Mouse (Mus musculus) hindbrain, embryonic 11.5 days (tissue): ENCODE measurements around the gene Grtp1. TPM values are rescaled to one million over a fixed set of nuclear protein-coding genes. Genes with fewer than 3 reads are reported as not detected.

Experiments used
- ATAC-seq: fragments of 200-750 bp; cut with Nextera tagmentation; 2 replicates; pipeline ENCODE4 v1.8.0; 2017; ENCODE audit warnings: mild to moderate bottlenecking, moderate TSS enrichment, moderate library complexity; ENCODE audit not compliant: low FRiP score
- DNase-seq: peaks from one replicate; pipeline ENCODE4 v3.0.0-alpha.2; 2015; ENCODE audit warnings: low spot score
- H3K27ac ChIP-seq: fragments of 300-500 bp; sonication (generic); 2 replicates; pipeline ENCODE4 v1.5.1; 2014; ENCODE audit warnings: mild to moderate bottlenecking, low read depth, low read length
- H3K27me3 ChIP-seq: fragments of 300-500 bp; sonication (generic); 2 replicates; pipeline ENCODE4 v1.6.1; 2014; ENCODE audit warnings: mild to moderate bottlenecking, low read length, moderate library complexity, mixed read lengths; ENCODE audit not compliant: control insufficient read depth, insufficient read depth
- H3K36me3 ChIP-seq: fragments of 300-500 bp; sonication (generic); 2 replicates; pipeline ENCODE4 v1.6.1; 2014; ENCODE audit warnings: mild to moderate bottlenecking, low read length, moderate library complexity, mixed read lengths; ENCODE audit not compliant: control insufficient read depth, insufficient read depth
- H3K4me1 ChIP-seq: fragments of 300-500 bp; sonication (generic); replicated peaks from 2 replicates; pipeline ENCODE4 v1.6.1; 2014; ENCODE audit warnings: low read length, mixed read lengths; ENCODE audit not compliant: control insufficient read depth, insufficient read depth
- H3K4me2 ChIP-seq: fragments of 300-500 bp; sonication (generic); replicated peaks from 2 replicates; pipeline ENCODE4 v1.6.1; 2014; ENCODE audit warnings: mild to moderate bottlenecking, low read depth, low read length
- H3K4me3 ChIP-seq: fragments of 300-500 bp; sonication (generic); 2 replicates; pipeline ENCODE4 v1.5.1; 2014; ENCODE audit warnings: low read depth, low read length
- H3K9ac ChIP-seq: fragments of 300-500 bp; sonication (generic); 2 replicates; pipeline ENCODE4 v1.6.1; 2014; ENCODE audit warnings: low read depth, low read length
- H3K9me3 ChIP-seq: fragments of 300-500 bp; sonication (generic); 2 replicates; pipeline ENCODE4 v1.6.1; 2016; ENCODE audit warnings: low read length; ENCODE audit not compliant: control insufficient read depth
- WGBS: fragments of 180-500 bp; shearing (Covaris S2); extraction: QIAGEN DNeasy Blood & Tissue Kit; methylation state at CpG from one replicate; pipeline ENCODE4 v1.1.7; 2014; 5-methylcytosine and 5-hydroxymethylcytosine counted together
- polyA plus RNA-seq: library from polyadenylated mRNA; unstranded; fragments of >200 nt; fragmentation: Nextera tagmentation; extraction: Ambion mirVana; gene quantifications from 2 replicates; pipeline ENCODE4 v1.2.1, GENCODE M21; 2014

Gene Grtp1
- polyA plus RNA-seq, 1 experiment from 2014 or later, result 12.9 TPM

DNA sequence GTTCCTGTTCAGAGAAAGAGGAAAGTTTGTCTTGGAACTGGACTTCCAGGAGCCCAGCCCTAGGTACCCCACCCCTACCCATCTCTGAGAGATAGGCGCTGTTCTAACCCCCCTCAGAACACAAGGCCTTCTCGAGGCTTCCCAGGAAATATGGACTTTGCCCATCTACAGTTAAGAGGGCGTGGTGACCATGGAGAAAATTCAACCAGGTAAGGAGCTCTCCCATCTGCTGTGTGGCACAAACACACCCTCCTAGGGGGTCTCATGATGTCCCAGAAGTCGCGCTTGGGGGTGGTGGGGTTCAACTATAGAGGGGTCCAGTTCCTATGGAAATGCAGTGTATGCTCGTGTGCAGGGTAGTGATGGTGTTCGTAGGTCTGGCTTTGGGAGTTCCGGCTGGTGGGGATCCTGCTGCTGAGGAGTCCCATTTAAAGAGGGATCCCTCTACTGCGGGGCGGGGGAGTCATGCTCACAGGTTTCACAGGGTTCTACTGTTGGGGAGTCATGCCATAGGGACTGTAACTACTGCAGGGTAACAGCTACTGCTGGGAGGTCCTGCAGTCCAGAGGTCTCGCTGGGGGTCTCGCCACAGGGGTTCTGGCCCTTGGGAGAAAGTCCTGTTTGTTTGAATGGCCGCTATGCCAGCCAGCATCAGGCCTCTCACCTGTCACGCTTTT lies 897 bp downstream of the Grtp1 start:
- ATAC-seq, result no peak
- H3K27ac ChIP-seq, result no peak overlapping the region

GRCm38 (mm10) chr8:13197493-13197892 lies 2.9 kb downstream of the Grtp1 start:
- 87% methylated on average over 5 of the region's 5 CpGs for WGBS
- Histone ChIP-seq H3K9ac (no peak overlapping the region), H3K9me3 (no peaks in the 10 kb centered on the region), H3K4me3 (no peak overlapping the region), H3K27ac (no peak overlapping the region), H3K36me3 (no peaks in the 10 kb centered on the region), H3K4me1 (no peaks in the 10 kb centered on the region), H3K4me2 (no peak overlapping the region), H3K27me3 (peaks cover 19% of the 10 kb centered on the region)
- ATAC-seq (no peak), DNase-seq (no peak)

More for the DNA sequence above, 897 bp downstream of the Grtp1 start:
- 21% methylated on average over 14 of the region's 14 CpGs for WGBS
- no peak for DNase-seq
- H3K4me2 ChIP-seq, result peak overlapping the region; percentile 94
- H3K36me3 ChIP-seq, result no peaks in the 10 kb centered on the region
- no peak overlapping the region for H3K9ac ChIP-seq
- peaks cover 25% of the 10 kb centered on the region for H3K27me3 ChIP-seq
- H3K4me3 ChIP-seq, result peak overlapping the region; percentile 78
- no peaks in the 10 kb centered on the region for H3K4me1 ChIP-seq
- no peaks in the 10 kb centered on the region for H3K9me3 ChIP-seq

DNA sequence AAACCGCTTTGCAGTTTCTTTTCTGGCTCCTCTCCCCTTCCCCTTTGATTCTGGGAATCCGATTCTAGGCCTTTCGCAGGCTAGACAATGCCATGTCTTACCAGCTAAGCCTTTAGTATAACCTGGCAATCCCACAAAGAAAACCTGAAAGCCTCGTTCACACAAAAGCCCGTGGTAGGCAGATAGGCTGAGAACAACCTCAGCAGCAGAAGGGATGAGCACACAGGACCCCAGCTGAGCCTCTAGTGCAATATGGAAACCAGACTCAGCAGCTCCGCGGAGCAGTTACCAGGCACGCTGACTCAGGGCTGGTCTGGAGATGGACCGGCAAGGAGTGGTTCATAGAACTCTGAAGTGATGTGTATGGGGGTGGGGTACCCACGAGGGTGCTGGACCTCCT lies 5.6 kb downstream of the Grtp1 start:
- no peaks in the 10 kb centered on the region for H3K36me3 ChIP-seq
- no peak overlapping the region for H3K4me3 ChIP-seq
- DNase-seq (no peak), ATAC-seq (no peak)
- 0 out of 2 replicates have a peak, but pooled peaks cover 3% of the 10 kb centered on the region for H3K27me3 ChIP-seq
- WGBS, result 43% methylated on average over 10 of the region's 10 CpGs
- no peak overlapping the region for H3K27ac ChIP-seq
- no peak overlapping the region for H3K9ac ChIP-seq
- H3K4me2 ChIP-seq, result no peak overlapping the region
- H3K4me1 ChIP-seq, result no peaks in the 10 kb centered on the region
- no peaks in the 10 kb centered on the region for H3K9me3 ChIP-seq

DNA sequence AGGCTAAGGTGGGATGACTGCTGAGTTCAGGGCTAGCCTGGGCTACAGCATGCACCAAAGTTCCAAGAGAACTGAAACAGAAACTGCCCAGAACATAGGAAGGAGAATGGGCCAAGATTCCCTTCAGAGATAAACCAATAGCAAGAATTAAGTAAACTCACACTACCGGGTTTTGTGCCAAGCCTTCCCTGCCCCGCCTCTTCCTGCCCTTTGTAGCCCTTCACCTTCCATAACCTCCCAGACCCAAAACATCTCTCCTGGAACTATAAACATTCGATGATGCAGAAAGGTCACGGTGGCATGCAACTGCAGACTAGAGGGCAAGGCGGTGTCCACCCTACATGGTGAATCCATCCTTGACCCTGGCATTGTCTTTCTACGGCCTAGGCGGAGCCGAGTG lies 10.2 kb downstream of the Grtp1 start:
- H3K27me3 ChIP-seq, result no peaks in the 10 kb centered on the region
- WGBS, result 89% methylated on average over 8 of the region's 8 CpGs
- H3K4me2 ChIP-seq, result no peak overlapping the region

DNA sequence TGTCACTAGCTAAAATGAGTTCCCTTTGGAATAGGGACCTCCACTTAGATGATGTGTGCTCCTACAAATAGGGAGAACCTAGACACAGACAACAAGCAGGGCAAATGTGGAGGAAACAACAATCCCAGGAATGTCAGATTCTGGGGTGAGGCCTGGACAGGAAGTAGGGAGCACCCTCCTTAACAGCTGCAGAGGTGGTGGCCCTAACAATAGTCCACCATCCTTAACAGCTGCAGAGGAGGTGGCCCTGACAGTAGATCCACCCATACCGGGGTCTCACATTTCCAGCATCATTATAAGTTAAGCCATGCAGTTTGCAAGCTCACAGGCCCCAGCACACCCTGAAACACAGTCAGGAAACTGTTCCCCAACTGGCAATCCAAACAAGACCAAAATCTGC lies 11.6 kb downstream of the Grtp1 start:
- Histone ChIP-seq H3K36me3 (no peaks in the 10 kb centered on the region), H3K9ac (no peak overlapping the region), H3K27me3 (no peaks in the 10 kb centered on the region), H3K4me1 (no peaks in the 10 kb centered on the region), H3K9me3 (no peaks in the 10 kb centered on the region), H3K27ac (no peak overlapping the region), H3K4me2 (no peak overlapping the region), H3K4me3 (no peak overlapping the region)
- DNase-seq (no peak), ATAC-seq (no peak)
- WGBS, result 100% methylated on average over 1 of the region's 1 CpGs

More for the DNA sequence above, 10.2 kb downstream of the Grtp1 start:
- Histone ChIP-seq H3K9ac (no peak overlapping the region), H3K36me3 (no peaks in the 10 kb centered on the region), H3K4me3 (no peak overlapping the region), H3K9me3 (no peaks in the 10 kb centered on the region), H3K4me1 (no peaks in the 10 kb centered on the region), H3K27ac (no peak overlapping the region)
- ATAC-seq (no peak), DNase-seq (no peak)

DNA sequence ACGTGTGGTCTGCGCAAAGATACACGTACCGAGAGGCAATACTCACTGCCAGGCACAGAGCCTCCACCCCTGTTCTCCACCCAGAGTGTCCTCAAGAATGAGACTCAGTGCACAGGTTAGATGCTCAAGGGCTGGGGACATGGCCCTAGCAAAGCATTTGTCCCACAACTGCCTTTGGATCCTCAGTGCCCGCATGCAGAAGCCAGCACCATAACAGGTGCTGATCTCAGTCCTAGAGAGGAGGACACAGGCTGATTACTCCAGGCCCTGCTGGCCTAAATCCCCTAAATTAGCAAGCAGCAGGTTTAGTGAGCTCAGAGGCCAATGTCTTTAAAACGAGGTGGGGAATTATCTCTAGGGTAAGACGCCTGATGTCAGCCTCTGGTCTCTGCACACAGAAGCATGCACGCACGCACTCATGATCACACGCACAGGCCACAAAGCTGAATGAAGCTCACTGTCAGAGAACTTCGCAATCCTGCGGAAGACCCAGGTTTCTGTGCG lies 12.3 kb downstream of the Grtp1 start:
- Histone ChIP-seq H3K4me2 (no peak overlapping the region), H3K4me3 (no peak overlapping the region), H3K4me1 (no peaks in the 10 kb centered on the region), H3K27me3 (no peaks in the 10 kb centered on the region), H3K27ac (no peak overlapping the region), H3K36me3 (no peaks in the 10 kb centered on the region), H3K9me3 (no peaks in the 10 kb centered on the region), H3K9ac (no peak overlapping the region)
- ATAC-seq (no peak), DNase-seq (no peak)
- 91% methylated on average over 13 of the region's 13 CpGs for WGBS

DNA sequence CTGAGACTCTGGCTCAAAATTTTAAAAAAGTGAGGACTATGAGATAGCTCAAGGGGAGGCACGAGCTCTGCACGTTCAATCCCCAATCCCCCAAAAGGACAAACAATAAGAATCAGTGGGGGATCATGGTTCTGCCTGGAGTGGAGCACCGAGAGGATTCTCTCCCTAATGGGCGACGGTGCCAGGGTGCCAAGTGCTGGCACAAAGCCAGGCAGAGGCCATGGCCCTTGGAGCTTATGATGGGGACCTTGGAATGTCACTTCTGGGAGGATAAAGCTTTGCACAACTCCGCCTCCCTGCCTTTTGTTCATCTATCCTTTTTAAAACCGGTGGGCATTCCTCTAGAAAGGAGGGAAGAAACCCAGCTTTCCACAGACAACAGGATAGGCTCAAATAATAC lies 12.8 kb downstream of the Grtp1 start:
- DNase-seq (no peak), ATAC-seq (no peak)
- Histone ChIP-seq H3K4me1 (no peaks in the 10 kb centered on the region), H3K27ac (no peak overlapping the region), H3K9ac (no peak overlapping the region), H3K27me3 (no peaks in the 10 kb centered on the region), H3K4me3 (no peak overlapping the region), H3K36me3 (no peaks in the 10 kb centered on the region), H3K9me3 (no peaks in the 10 kb centered on the region), H3K4me2 (no peak overlapping the region)
- 77% methylated on average over 7 of the region's 7 CpGs for WGBS

DNA sequence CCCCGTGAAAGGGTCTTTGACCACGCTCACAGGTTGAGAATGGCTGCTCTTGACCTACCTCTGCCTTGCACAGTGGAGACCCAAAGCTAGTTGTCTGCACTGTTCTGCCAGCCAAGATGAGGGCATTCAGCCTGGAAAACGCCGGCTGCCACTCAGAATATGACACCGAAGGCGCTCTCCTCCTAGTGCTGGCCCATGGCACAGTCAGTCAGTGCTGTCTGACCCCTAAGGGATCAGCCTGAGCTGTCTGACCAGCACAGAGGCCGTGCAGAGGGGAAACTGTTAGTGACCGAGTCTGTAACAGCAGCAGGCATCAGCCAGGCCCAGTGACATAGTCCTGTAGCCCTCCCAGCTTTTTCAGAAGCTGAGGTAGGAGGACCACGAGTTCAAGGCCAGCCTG lies 13.2 kb downstream of the Grtp1 start:
- ATAC-seq (no peak), DNase-seq (no peak)
- H3K27ac ChIP-seq, result no peak overlapping the region
- no peaks in the 10 kb centered on the region for H3K27me3 ChIP-seq
- no peaks in the 10 kb centered on the region for H3K36me3 ChIP-seq
- no peaks in the 10 kb centered on the region for H3K4me1 ChIP-seq
- H3K9ac ChIP-seq, result no peak overlapping the region
- H3K4me3 ChIP-seq, result no peak overlapping the region
- no peaks in the 10 kb centered on the region for H3K9me3 ChIP-seq
- 83% methylated on average over 9 of the region's 9 CpGs for WGBS
- no peak overlapping the region for H3K4me2 ChIP-seq

DNA sequence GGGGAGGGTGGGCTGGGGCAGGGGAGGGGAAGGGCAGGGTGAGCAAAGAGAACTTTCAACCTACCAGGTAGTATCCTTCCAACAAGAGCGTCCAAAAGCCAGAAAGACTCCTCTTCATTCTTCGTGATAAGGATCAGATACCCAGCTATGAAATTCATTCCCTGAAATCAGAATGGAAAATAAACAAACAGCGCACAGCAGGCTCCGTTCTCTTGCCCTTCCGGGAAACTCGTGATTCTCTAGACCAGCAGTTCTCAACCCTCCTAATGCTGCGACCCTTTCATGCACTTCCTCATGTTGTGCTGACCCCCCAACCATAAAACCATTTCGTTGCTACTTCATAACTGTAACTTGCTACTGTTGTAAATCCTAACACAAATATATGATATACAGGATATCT lies 13.6 kb downstream of the Grtp1 start:
- H3K36me3 ChIP-seq, result no peaks in the 10 kb centered on the region
- H3K4me1 ChIP-seq, result no peaks in the 10 kb centered on the region
- ATAC-seq, result no peak
- no peaks in the 10 kb centered on the region for H3K27me3 ChIP-seq
- H3K9ac ChIP-seq, result no peak overlapping the region
- no peak for DNase-seq
- no peak overlapping the region for H3K4me2 ChIP-seq
- 83% methylated on average over 8 of the region's 8 CpGs for WGBS
- no peaks in the 10 kb centered on the region for H3K9me3 ChIP-seq
- H3K27ac ChIP-seq, result no peak overlapping the region
- no peak overlapping the region for H3K4me3 ChIP-seq
